Mouse (Mus musculus) layer of hippocampus, adult 2 months (tissue): ENCODE measurements around the gene Bfsp2. TPM values are rescaled to one million over a fixed set of nuclear protein-coding genes. Genes with fewer than 3 reads are reported as not detected.
A peak's percentile ranks its signal among the peaks of the same experiment; 100 is the strongest.
"Not testable (repeated sequence)": the region's sequence is repeated elsewhere in the genome, so short reads cannot be mapped to it uniquely, and the experiment has no call there.

ENCODE experiments used
- DNase-seq, 2 experiments: peaks; one replicate each; pipeline ENCODE4 v3.0.0; 2022; ENCODE audit warnings: low spot score in 2 of 2
- H3K27ac ChIP-seq: fragments of 200-600 bp; 2 replicates; pipeline ENCODE4 v1.8.1; 2022
- H3K4me3 ChIP-seq: fragments of 200-600 bp; 2 replicates; pipeline ENCODE4 v1.8.1; 2022; ENCODE audit warnings: mild to moderate bottlenecking
- CTCF ChIP-seq: fragments of 200-600 bp; conservative IDR thresholded peaks from 2 replicates; pipeline ENCODE4 v1.8.1; 2022; ENCODE audit warnings: antibody characterized with exemption, mild to moderate bottlenecking, moderate library complexity
- total RNA-seq, 2 experiments: library from RNA; stranded (reverse); gene quantifications; 2 replicates each; pipeline ENCODE4 v1.2.3; 2021

Bfsp2 gene
- total RNA-seq, 2 experiments from 2014 or later, result 2.0 to 2.3 TPM

- H3K4me3 ChIP-seq, result no peak overlapping the region
- TF ChIP-seq CTCF, result no peak
- DNase-seq, result no peak
- H3K27ac ChIP-seq, result no peak overlapping the region
Observed at GRCm38 (mm10) chr9:103418786-103419185, 61.4 kb downstream of the Bfsp2 start.

GRCm38 (mm10) chr9:103418267-103418666 lies 62.0 kb downstream of the Bfsp2 start:
- H3K27ac ChIP-seq, H3K4me3 ChIP-seq, DNase-seq: not testable (repeated sequence)

GRCm38 (mm10) chr9:103413457-103413856 lies 66.8 kb downstream of the Bfsp2 start:
- Histone ChIP-seq H3K4me3 (no peak overlapping the region), H3K27ac (no peak overlapping the region)
- TF ChIP-seq CTCF, result no peak
- no peak for DNase-seq

- no peak for DNase-seq
- Histone ChIP-seq H3K4me3 (no peak overlapping the region), H3K27ac (no peak overlapping the region)
- no peak for TF ChIP-seq CTCF
Observed at GRCm38 (mm10) chr9:103409119-103409518, 71.1 kb downstream of the Bfsp2 start.

- no peak for TF ChIP-seq CTCF
- no peak for DNase-seq
- no peak overlapping the region for H3K27ac ChIP-seq
- H3K4me3 ChIP-seq, result no peak overlapping the region
Observed at GRCm38 (mm10) chr9:103408136-103408777, 72.0 kb downstream of the Bfsp2 start.

GRCm38 (mm10) chr9:103403331-103403973 lies 76.8 kb downstream of the Bfsp2 start:
- Histone ChIP-seq H3K4me3 (no peak overlapping the region), H3K27ac (no peak overlapping the region)
- TF ChIP-seq CTCF, result no peak
- no peak for DNase-seq

GRCm38 (mm10) chr9:103398509-103399157 lies 81.6 kb downstream of the Bfsp2 start:
- H3K4me3 ChIP-seq, result peak overlapping the region; percentile 24; the same call in 1 of the 2 replicates
- peak; percentile 8 to 22 for DNase-seq
- H3K27ac ChIP-seq, result no peak overlapping the region
- TF ChIP-seq CTCF, result no peak

- DNase-seq, result no peak
- no peak overlapping the region for H3K27ac ChIP-seq
- no peak for TF ChIP-seq CTCF
- no peak overlapping the region for H3K4me3 ChIP-seq
Observed at GRCm38 (mm10) chr9:103393256-103393655, 87.0 kb downstream of the Bfsp2 start.

- no peak overlapping the region for H3K4me3 ChIP-seq
- H3K27ac ChIP-seq, result no peak overlapping the region
- no peak for TF ChIP-seq CTCF
- DNase-seq, result no peak
Observed at GRCm38 (mm10) chr9:103391796-103392372, 88.3 kb downstream of the Bfsp2 start.

GRCm38 (mm10) chr9:103389261-103389660 lies 91.0 kb downstream of the Bfsp2 start:
- TF ChIP-seq CTCF, result no peak
- no peak for DNase-seq
- Histone ChIP-seq H3K27ac (no peak overlapping the region), H3K4me3 (no peak overlapping the region)

- no peak for DNase-seq
- H3K27ac ChIP-seq, result no peak overlapping the region
- H3K4me3 ChIP-seq, result no peak overlapping the region
- no peak for TF ChIP-seq CTCF
Observed at GRCm38 (mm10) chr9:103387011-103387653, 93.1 kb downstream of the Bfsp2 start.

- no peak overlapping the region for H3K27ac ChIP-seq
- TF ChIP-seq CTCF, result no peak
- DNase-seq, result no peak
- H3K4me3 ChIP-seq, result no peak overlapping the region
Observed at GRCm38 (mm10) chr9:103386573-103386972, 93.6 kb downstream of the Bfsp2 start.

GRCm38 (mm10) chr9:103385600-103385999 lies 94.6 kb downstream of the Bfsp2 start:
- no peak for DNase-seq
- no peak overlapping the region for H3K27ac ChIP-seq
- no peak overlapping the region for H3K4me3 ChIP-seq
- TF ChIP-seq CTCF, result no peak
